Mouse (Mus musculus) E14TG2a.4 (cell line): ENCODE data around the gene Memo1.
A peak's percentile ranks its signal among the peaks of the same experiment; 100 is the strongest.

ENCODE experiments used
- H3K27me3 ChIP-seq: 2 replicates; pipeline ENCODE4 v1.6.1; 2014; ENCODE audit warnings: low read length, control low read depth; ENCODE audit not compliant: insufficient read depth
- H3K36me3 ChIP-seq: 2 replicates; pipeline ENCODE4 v1.6.1; 2014; ENCODE audit warnings: low read length, control low read depth; ENCODE audit not compliant: insufficient read depth
- H3K4me1 ChIP-seq: replicated peaks from 2 replicates; pipeline ENCODE4 v1.6.1; 2014; ENCODE audit warnings: low read depth, low read length, control low read depth
- H3K4me3 ChIP-seq: replicated peaks from 2 replicates; pipeline ENCODE4 v1.5.1; 2014; ENCODE audit warnings: mild to moderate bottlenecking, low read length
- H3K9me3 ChIP-seq: 2 replicates; pipeline ENCODE4 v1.6.1; 2014; ENCODE audit warnings: low read length, control low read depth
- CTCF ChIP-seq: conservative IDR thresholded peaks from 2 replicates; pipeline ENCODE4 v1.5.1; 2014; ENCODE audit warnings: low read length
- NANOG ChIP-seq: IDR thresholded peaks from 2 replicates; pipeline ENCODE4 v1.6.1; 2014; ENCODE audit warnings: borderline replicate concordance, low read length, mixed read lengths
- POU5F1 ChIP-seq: IDR thresholded peaks from 2 replicates; pipeline ENCODE4 v1.6.1; 2014; ENCODE audit warnings: low read length, borderline replicate concordance

Gene Memo1

GRCm38 (mm10) chr17:74296076-74296823, 929 bp upstream of the Memo1 start:
- TF ChIP-seq CTCF (peak; percentile 23), NANOG (no peak)
- peaks cover 25% of the 10 kb centered on the region for H3K36me3 ChIP-seq

DNA sequence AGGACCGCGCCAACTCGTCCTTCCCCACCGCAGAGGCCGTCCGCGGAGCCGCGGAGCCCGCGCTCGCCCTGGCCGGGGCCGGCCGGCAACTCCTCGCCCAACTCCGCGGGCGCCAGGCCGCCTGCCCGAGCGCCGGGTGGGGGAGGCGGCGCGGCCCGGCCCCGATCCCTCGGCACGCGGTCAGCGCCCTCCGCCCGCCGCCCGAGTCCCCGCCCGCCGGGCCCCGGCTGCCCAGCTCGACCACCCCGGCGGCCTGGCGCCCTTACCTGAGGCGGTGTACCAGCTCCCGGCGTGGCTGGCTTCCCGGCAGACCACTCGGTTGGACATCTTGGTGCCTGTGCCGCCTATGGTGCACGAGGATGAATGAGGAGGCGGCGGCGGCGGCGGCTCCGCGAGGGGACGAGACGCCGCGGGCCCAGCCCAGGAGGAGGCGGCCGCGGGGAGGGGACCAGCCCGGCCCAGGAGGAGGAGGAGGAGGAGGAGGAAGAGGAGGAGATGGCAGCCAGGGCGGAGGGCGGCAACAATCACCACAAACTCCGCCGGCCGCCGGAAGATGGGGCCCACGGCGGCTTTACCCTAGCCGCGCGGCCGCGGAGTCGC, 795 bp downstream of the Memo1 start:
- Histone ChIP-seq H3K9me3 (no peaks in the 10 kb centered on the region), H3K36me3 (peaks cover 12% of the 10 kb centered on the region), H3K4me3 (peak overlapping the region; percentile 92), H3K4me1 (peaks cover 73% of the 10 kb centered on the region), H3K27me3 (no peaks in the 10 kb centered on the region)
- TF ChIP-seq POU5F1 (no peak), NANOG (no peak), CTCF (no peak)

More at GRCm38 (mm10) chr17:74296076-74296823, 929 bp upstream of the Memo1 start:
- Histone ChIP-seq H3K9me3 (no peaks in the 10 kb centered on the region), H3K4me3 (peak overlapping the region; percentile 92), H3K4me1 (peaks cover 68% of the 10 kb centered on the region), H3K27me3 (no peaks in the 10 kb centered on the region)

- H3K4me3 ChIP-seq: peak overlapping the region; percentile 92
- H3K9me3 ChIP-seq: no peaks in the 10 kb centered on the region
- no peak for TF ChIP-seq CTCF
- no peak for TF ChIP-seq NANOG
- TF ChIP-seq POU5F1: no peak
- no peaks in the 10 kb centered on the region for H3K27me3 ChIP-seq
- H3K4me1 ChIP-seq: peaks cover 70% of the 10 kb centered on the region
- H3K36me3 ChIP-seq: peaks cover 9% of the 10 kb centered on the region
Measured at GRCm38 (mm10) chr17:74293687-74294425, 1.5 kb downstream of the Memo1 start.

DNA sequence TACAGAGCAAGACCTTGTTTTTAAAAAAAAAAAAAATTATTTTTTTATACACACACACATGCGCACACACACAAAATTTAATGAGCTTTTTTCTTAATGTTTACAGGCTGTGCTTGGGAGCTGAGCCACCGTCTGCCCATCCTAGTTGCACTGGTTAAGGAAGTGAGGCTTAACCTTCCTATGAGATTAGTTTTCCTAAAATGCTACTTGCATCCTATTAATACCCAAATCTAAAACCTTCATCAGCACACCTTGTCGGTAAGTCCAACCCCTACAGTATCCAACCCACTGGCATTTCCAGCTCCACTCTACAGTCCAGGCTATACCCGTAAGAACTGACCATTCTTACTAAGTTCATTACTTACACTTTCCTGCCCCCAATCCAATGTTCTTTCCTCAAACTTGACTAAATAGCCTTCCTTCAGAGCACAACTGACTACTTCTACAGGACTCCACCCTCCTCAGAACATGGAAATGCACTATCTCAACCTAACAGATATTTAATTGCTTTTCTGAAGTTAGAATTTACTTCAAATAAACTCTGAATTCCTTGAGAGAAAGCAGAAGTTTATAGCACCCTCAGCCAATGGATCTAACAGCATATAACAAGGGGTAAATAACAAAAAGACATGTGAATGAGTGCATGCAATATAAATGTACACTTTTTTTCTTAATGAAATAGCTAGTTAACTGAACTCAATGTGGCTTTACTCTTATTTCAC, 3.5 kb downstream of the Memo1 start:
- Histone ChIP-seq H3K4me1 (peaks cover 67% of the 10 kb centered on the region), H3K36me3 (peaks cover 8% of the 10 kb centered on the region), H3K4me3 (no peak overlapping the region), H3K9me3 (no peaks in the 10 kb centered on the region), H3K27me3 (no peaks in the 10 kb centered on the region)
- TF ChIP-seq NANOG: no peak
- TF ChIP-seq POU5F1: no peak
- no peak for TF ChIP-seq CTCF

GRCm38 (mm10) chr17:74290869-74291268, 4.5 kb downstream of the Memo1 start:
- H3K4me3 ChIP-seq: no peak overlapping the region
- TF ChIP-seq NANOG (no peak), CTCF (no peak), POU5F1 (no peak)
- H3K4me1 ChIP-seq: peaks cover 64% of the 10 kb centered on the region
- no peaks in the 10 kb centered on the region for H3K27me3 ChIP-seq
- H3K36me3 ChIP-seq: peaks cover 8% of the 10 kb centered on the region
- no peaks in the 10 kb centered on the region for H3K9me3 ChIP-seq

DNA sequence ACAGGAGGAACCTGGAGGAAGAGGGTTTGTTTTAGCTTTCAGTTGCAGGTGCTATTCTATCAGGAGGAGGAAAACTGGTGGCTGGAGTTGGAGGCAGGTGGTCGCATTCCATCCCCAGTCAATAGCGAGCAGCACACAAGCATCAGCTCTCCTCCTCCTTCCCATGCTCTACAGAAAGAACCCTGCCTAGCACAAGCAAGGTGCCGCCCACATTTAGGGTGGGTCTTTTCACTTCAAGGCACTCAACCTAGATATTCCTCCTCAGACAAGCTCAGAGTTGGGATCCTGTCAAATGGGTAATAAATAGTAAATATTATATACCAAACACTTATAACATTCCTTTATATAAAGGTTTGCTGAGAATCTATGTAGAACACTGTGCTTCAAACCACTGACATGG, 5.1 kb downstream of the Memo1 start:
- Histone ChIP-seq H3K27me3 (no peaks in the 10 kb centered on the region), H3K4me3 (no peak overlapping the region), H3K4me1 (peaks cover 64% of the 10 kb centered on the region), H3K36me3 (peaks cover 8% of the 10 kb centered on the region), H3K9me3 (no peaks in the 10 kb centered on the region)
- TF ChIP-seq NANOG (no peak), POU5F1 (no peak), CTCF (no peak)

DNA sequence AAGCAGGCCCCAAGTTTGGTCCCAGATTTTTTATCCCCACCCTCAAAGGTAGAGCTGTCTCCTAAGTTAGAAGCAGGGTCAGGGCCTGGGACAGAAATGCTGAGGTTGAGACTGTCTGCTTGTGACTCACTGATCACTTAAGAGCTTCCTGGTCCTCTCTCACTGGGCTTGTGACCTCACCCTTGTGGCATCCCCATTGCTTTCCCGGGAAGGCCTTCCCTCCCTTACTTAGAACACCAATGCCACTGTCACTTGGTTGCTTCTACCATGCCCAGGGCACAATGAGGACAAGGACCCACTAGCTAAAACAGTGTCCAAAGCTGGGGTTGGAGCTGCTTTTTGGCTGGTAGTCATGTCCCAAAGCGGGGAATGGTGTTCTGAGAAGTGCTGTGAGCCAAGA, 6.7 kb downstream of the Memo1 start:
- H3K36me3 ChIP-seq: peaks cover 8% of the 10 kb centered on the region
- no peaks in the 10 kb centered on the region for H3K9me3 ChIP-seq
- no peaks in the 10 kb centered on the region for H3K27me3 ChIP-seq
- TF ChIP-seq NANOG: no peak
- no peak for TF ChIP-seq POU5F1
- TF ChIP-seq CTCF: no peak
- peaks cover 77% of the 10 kb centered on the region for H3K4me1 ChIP-seq
- H3K4me3 ChIP-seq: no peak overlapping the region

- TF ChIP-seq POU5F1 (no peak), CTCF (no peak), NANOG (no peak)
- H3K36me3 ChIP-seq: peaks cover 8% of the 10 kb centered on the region
- H3K4me3 ChIP-seq: no peak overlapping the region
- no peaks in the 10 kb centered on the region for H3K9me3 ChIP-seq
- no peaks in the 10 kb centered on the region for H3K27me3 ChIP-seq
- peaks cover 74% of the 10 kb centered on the region for H3K4me1 ChIP-seq
Measured at GRCm38 (mm10) chr17:74286140-74286730, 9.1 kb downstream of the Memo1 start.
